Mouse (Mus musculus) CH12.LX (cell line): ENCODE measurements around the gene Trim66.

ENCODE experiments used
- CTCF ChIP-seq, 2 experiments: IDR thresholded peaks in 1 of 2; conservative IDR thresholded peaks in 1 of 2; 2 replicates each; pipeline ENCODE4 v1.5.1; 2011 to 2012; ENCODE audit warnings: low read depth in 2 of 2, low read length in 2 of 2, improper control_type of control experiment in 1 of 2, inconsistent platforms in 1 of 2, mild to moderate bottlenecking in 1 of 2, moderate library complexity in 1 of 2
- EP300 ChIP-seq: IDR thresholded peaks from 2 replicates; pipeline ENCODE4 v1.6.1; 2011; ENCODE audit warnings: low read length, improper control_type of control experiment
- HCFC1 ChIP-seq: IDR thresholded peaks from 2 replicates; pipeline ENCODE4 v1.6.1; 2012; ENCODE audit warnings: low read depth, mild to moderate bottlenecking, inconsistent platforms, low read length, improper control_type of control experiment
- JUND ChIP-seq: conservative IDR thresholded peaks from 2 replicates; pipeline ENCODE4 v1.6.1; 2011; ENCODE audit warnings: low read depth, low read length, improper control_type of control experiment
- MAX ChIP-seq: IDR thresholded peaks from 2 replicates; pipeline ENCODE4 v1.6.1; 2011; ENCODE audit warnings: low read length, improper control_type of control experiment
- MYC ChIP-seq: IDR thresholded peaks from 2 replicates; pipeline ENCODE4 v1.6.1; 2011; ENCODE audit warnings: low read depth, mild to moderate bottlenecking, improper control_type of control experiment, low read length
- POLR2A ChIP-seq: IDR thresholded peaks from 2 replicates; pipeline ENCODE4 v1.6.1; 2011; ENCODE audit warnings: low read depth, mild to moderate bottlenecking, improper control_type of control experiment, low read length
- TCF12 ChIP-seq: IDR thresholded peaks from 2 replicates; pipeline ENCODE4 v1.6.1; 2014; ENCODE audit warnings: low read depth, mild to moderate bottlenecking, inconsistent platforms, low read length, improper control_type of control experiment
- ZKSCAN1 ChIP-seq: IDR thresholded peaks from 2 replicates; pipeline ENCODE4 v1.6.1; 2012; ENCODE audit warnings: low read depth, inconsistent platforms, low read length, improper control_type of control experiment, borderline replicate concordance

GRCm38 (mm10) chr7:109438781-109439591, 68.9 kb downstream of the Trim66 start, which contains the start of gene Stk33:
- no peak for TF ChIP-seq TCF12
- no peak for TF ChIP-seq EP300
- TF ChIP-seq MAX = no peak
- no peak for TF ChIP-seq ZKSCAN1
- no peak for TF ChIP-seq HCFC1
- TF ChIP-seq POLR2A = no peak
- no peak for TF ChIP-seq CTCF (conservative IDR thresholded peaks at IDR 0.05 in 1 of 2, IDR thresholded peaks at IDR 0.05 in 1 of 2; ENCODE audit: low read depth in 2 of 2, low read length in 2 of 2)
- TF ChIP-seq MYC = no peak
- TF ChIP-seq JUND = no peak
